Mouse (Mus musculus) naive thymus-derived CD4-positive, alpha-beta T cell, adult 2 months (primary cell): ENCODE measurements at regions not wholly inside any gene's neighbourhood (a gene's known extent, or its start where the extent isn't known, plus 50 kb on each side); places are given as distances from the start of the nearest gene placed in this dataset.
"Not testable (repeated sequence)": the region's sequence is repeated elsewhere in the genome, so short reads cannot be mapped to it uniquely, and the experiment has no call there.

Experiments used
- DNase-seq: peaks from one replicate; pipeline ENCODE4 v3.0.0-alpha.2; 2011; ENCODE audit warnings: low read depth

GRCm38 (mm10) chr15:31987291-31987690, 189.8 kb upstream of the Tas2r119 start:
- DNase-seq = no peak

DNA sequence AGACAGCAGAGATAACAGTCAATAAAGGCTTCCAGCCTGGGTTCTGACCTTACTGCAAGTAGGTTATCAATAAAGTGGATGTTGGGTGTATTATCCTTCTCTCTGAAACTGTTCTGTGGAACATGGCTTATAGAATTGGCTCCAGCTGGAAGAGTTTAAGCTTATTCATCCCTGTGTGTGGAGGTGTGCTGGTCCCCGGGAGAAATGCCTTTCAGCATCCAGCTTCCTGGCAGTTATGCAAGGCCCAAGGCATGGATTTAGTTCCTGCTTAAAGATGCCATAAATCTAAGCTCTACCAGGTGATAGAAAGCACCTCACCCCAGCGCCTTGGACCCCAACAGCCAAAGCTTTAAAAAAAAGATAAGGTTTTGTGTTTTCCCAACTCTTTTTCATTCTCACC, 188.0 kb upstream of the Tas2r119 start:
- no peak for DNase-seq

DNA sequence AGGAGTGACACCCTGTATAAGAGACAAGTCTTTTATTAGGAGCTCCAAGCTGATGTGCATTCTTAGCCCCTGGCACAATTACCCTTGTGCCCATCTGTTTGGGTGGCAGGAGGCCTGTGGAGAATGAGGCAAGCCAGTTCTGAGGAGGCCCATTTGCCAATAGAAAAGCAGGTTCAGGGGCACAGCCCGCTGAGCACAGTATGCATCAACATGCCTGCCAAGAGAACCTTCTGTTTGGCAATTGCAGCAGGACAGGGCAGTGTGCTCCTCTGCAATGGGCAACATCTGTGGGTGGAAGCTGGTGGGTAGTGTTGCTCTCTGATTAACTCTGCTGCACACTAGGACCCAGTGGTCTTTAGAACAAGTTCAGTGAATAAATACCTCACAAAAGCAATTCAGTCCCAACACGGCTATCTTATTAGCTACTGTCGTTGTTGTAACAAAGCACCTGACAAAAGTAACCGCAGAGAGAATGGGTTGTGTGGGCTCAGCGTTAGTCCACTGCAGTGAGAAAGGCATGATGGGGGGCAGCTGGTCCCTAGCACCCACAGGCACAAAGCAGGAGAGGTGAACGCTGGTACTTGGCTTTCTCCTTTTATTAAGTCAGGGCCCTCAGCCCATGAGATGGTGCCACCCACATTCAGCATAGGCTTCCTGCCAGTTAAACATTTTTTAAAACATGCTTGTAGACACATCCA, 187.3 kb upstream of the Tas2r119 start:
- no peak for DNase-seq

- DNase-seq = no peak
These were observed 179.1 kb upstream of the Tas2r119 start for GRCm38 (mm10) chr15:31997996-31998395.

GRCm38 (mm10) chr15:31999553-31999952, 177.5 kb upstream of the Tas2r119 start:
- no peak for DNase-seq

GRCm38 (mm10) chr15:32002950-32003422, 174.1 kb upstream of the Tas2r119 start:
- DNase-seq = no peak

- DNase-seq = no peak
These were observed 173.6 kb upstream of the Tas2r119 start for GRCm38 (mm10) chr15:32003489-32003888.

DNA sequence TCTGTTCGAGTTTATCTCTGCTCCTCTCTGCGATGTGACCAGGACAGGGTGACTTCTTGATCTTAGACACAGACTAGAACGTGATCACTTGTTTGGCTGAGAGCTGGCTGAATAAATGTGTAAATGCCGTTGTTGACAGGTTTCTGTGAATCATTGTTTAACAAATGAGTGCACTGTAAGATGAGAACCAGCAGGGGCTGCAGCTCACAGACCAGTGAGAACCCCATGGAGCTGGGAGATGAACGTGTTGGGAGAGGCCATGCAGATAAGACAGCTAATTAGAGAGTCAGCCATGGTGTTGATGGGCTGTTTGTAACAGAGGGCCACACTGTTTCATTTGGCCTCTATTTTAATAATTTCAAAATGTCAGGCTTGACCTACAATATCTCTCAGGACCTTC, 171.1 kb upstream of the Tas2r119 start:
- DNase-seq = no peak

- no peak for DNase-seq
These were observed 167.3 kb upstream of the Tas2r119 start for GRCm38 (mm10) chr15:32009818-32010217.

DNA sequence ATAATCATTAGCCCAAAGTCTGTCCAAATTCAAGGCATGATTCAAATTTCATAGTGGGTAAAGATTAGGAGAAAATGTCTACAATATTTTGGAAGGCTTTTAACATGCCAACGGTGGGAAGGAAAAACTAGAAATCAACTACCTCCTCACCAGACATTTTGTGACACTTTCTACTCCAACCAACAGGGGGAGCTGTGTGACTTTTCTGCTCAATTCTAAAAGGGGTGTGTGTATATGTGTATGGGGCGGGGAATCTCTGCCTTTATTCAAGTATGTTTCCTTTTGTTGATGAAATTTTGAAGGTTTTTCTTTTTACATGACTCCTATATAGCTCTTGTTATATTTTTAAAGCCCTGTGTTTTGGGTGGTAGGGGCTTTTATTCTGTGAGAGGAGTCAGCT, 165.0 kb upstream of the Tas2r119 start:
- DNase-seq = no peak

- no peak for DNase-seq
These were observed 164.3 kb upstream of the Tas2r119 start for GRCm38 (mm10) chr15:32012838-32013237.

DNA sequence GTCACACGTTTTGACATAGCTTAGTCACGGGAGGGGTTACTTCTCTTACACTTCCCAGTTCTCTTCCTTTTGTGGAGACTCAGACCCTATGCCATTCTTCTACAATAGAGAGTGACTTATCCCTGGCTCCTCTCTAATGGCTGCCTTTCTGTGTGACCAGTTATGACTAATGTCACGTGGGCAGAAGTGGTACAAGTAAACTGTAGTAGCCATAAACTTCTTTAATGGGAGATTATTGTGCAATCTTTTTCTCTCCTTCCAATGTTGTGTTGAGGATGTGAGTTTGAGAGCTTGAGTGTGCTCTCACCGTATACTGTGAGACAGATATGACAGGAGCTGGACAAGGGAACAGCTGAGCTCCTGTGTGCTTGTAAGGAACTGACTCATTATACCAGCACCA, 161.9 kb upstream of the Tas2r119 start:
- DNase-seq = no peak

DNA sequence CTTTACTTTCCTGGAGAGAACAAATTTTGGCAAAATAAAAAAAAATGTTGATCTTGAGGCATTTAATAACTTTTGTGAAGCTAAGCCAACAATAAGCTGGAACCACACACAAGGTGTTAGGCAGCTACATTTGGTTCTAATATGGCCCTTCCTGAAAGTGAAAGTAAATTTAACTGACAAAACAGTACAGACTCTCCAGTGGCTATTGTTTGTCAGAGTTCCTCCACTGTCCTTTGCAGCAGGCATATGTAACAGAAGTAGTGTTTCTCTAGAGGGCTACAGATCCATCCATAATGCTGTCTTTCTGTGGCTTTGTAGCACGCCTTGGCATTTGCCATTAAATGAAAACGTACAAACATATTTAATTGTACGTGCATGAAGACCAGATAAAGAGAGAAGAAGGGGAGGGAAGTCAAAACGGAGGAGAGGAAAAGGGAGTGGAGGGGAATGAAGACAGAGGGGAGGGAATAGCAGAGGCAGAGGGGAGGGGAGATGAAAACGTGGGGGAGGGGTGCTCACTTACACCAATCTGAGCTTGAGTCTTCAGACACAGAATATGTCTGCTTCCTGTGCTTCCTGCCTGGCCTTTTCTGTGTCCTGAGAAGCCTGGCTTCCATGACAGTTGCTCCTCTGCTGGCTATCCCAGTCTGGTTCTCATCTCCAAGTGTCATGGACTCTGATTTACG, 156.6 kb upstream of the Tas2r119 start:
- no peak for DNase-seq

- no peak for DNase-seq
These were observed 156.0 kb upstream of the Tas2r119 start for GRCm38 (mm10) chr15:32021009-32021602.

GRCm38 (mm10) chr15:32034091-32034490, 143.0 kb upstream of the Tas2r119 start:
- DNase-seq = no peak

DNA sequence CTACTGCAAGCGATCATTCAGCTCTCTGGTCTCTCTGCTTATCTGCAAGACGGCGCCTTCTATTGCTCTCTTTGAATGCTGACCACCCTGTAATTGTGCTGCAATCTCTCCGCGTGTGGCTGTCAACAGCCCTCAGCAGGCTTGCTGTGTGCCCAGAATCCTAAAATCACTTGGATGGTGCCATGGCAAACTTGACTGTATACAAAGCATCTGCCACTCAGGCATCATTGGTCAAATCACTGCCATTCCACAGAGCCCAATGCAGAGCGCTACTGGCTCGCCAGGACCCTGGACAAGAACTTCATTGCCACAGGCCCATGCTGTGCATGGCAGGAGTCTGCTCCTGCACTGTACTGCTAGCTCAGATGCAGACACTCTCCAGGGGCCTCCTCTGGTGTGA, 142.3 kb upstream of the Tas2r119 start:
- no peak for DNase-seq

GRCm38 (mm10) chr15:32041764-32042163, 135.3 kb upstream of the Tas2r119 start:
- DNase-seq = no peak

- DNase-seq = no peak
These were observed 134.9 kb upstream of the Tas2r119 start for GRCm38 (mm10) chr15:32042173-32042572.

GRCm38 (mm10) chr15:32042589-32042988, 134.5 kb upstream of the Tas2r119 start:
- DNase-seq = no peak

DNA sequence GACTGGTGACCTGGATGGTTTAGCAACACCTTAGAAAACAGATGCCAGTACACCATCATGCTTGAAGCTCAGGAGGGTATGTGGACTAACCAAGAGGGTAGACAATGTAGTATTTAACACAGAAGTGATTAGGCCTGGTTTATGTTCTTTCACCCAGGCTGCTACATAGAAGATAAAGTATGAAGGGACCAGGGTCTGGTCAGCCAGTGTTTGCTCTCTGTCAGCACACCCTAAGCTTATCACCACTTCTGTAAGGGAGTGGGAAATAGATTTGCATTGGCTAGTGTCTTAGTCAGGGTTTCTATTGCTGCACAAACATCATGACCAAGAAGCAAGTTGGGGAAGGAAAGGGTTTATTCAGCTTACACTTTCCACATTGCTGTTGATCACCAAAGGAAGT, 133.9 kb upstream of the Tas2r119 start:
- no peak for DNase-seq

DNA sequence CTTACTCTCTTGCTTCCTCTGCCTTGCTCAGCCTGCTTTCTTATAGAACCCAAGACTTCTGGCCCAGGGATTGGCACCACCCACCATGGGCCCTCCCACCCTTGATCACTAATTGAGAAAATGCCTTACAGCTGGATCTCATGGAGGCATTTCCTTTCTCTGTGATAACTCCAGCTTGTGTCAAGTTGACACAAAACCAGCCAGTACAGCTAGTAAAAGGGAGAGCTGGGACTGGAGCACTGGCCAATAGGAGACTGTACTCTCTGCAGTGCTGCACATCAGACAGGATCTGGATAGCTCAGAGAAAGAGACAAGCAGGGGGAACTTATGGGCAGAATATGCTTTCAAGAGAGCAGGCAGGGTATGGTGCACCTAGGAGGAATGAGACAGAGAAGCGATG, 133.4 kb upstream of the Tas2r119 start:
- DNase-seq = not testable (repeated sequence)

DNA sequence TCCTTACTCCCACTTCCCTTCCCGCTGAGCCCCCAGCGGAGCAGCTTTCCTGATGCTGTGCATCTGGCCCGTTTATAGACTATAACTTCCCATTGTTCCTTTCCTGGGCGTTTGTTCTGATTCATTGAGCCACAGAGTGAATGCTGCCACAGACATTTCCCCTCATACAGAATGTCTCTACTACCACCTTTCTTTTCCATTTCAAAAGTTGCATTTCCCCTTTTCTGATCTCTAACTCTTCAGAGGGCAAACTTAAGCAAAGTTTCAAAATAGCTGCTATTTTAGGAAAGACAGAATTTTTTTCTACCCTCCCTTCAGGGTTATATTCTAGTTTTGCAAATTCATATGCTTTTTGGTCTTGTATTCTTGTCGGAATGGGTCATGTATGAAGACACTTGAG, 128.3 kb upstream of the Tas2r119 start:
- DNase-seq = no peak

DNA sequence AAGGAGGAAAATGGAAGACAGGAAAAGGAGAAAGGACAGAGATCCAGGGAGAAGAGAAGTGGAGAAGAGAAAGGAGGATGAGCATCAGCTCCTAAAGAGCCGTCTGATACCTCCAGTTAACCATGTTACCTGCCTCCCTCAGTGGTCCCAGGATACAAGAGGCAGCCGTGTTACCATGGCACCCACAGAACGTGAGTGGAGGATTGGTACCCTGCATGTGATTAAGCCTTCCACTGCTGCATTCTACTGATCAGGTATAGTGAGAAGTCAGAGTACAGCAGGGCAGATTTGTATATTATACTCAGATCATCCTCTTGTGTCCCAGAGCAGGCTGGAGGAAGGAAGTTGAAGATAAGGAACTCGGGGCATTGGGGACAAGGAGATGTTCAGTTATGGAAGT, 115.5 kb upstream of the Tas2r119 start:
- no peak for DNase-seq
